Mouse (Mus musculus) heart, embryonic 15.5 days (tissue): Measurements from ENCODE around the gene Rpl23a. TPM values are rescaled to one million over a fixed set of nuclear protein-coding genes. Genes with fewer than 3 reads are reported as not detected.

ENCODE experiments used
- ATAC-seq: fragments of 200-750 bp; cut with Nextera tagmentation; replicated peaks from 2 replicates; pipeline ENCODE4 v1.8.0; 2017; ENCODE audit warnings: low read depth, moderate TSS enrichment; ENCODE audit not compliant: insufficient number of reproducible peaks, insufficient read depth, low FRiP score
- H3K27ac ChIP-seq: fragments of 300-500 bp; sonication (generic); 2 replicates; pipeline ENCODE4 v1.5.1; 2015; ENCODE audit warnings: mild to moderate bottlenecking, inconsistent platforms
- H3K27me3 ChIP-seq: fragments of 300-500 bp; sonication (generic); 2 replicates; pipeline ENCODE4 v1.6.1; 2015; ENCODE audit warnings: inconsistent platforms
- H3K36me3 ChIP-seq: fragments of 300-500 bp; sonication (generic); 2 replicates; pipeline ENCODE4 v1.6.1; 2015; ENCODE audit warnings: mild to moderate bottlenecking, inconsistent platforms
- H3K4me1 ChIP-seq: fragments of 300-500 bp; sonication (generic); replicated peaks from 2 replicates; pipeline ENCODE4 v1.6.1; 2015; ENCODE audit warnings: inconsistent platforms
- H3K4me2 ChIP-seq: fragments of 300-500 bp; sonication (generic); 2 replicates; pipeline ENCODE4 v1.6.1; 2015; ENCODE audit warnings: inconsistent platforms, mild to moderate bottlenecking, moderate library complexity
- H3K4me3 ChIP-seq: fragments of 300-500 bp; sonication (generic); 2 replicates; pipeline ENCODE4 v1.5.1; 2015; ENCODE audit warnings: mild to moderate bottlenecking, inconsistent platforms
- H3K9ac ChIP-seq: fragments of 300-500 bp; sonication (generic); 2 replicates; pipeline ENCODE4 v1.6.1; 2015; ENCODE audit warnings: mild to moderate bottlenecking, inconsistent platforms
- H3K9me3 ChIP-seq: fragments of 300-500 bp; sonication (generic); replicated peaks from 2 replicates; pipeline ENCODE4 v1.6.1; 2016; ENCODE audit warnings: inconsistent platforms
- WGBS: fragments of 180-500 bp; shearing (Covaris S2); methylation state at CpG from one replicate; pipeline ENCODE4 v1.1.7; 2015; ENCODE audit warnings: mixed read lengths; 5-methylcytosine and 5-hydroxymethylcytosine counted together
- polyA plus RNA-seq: library from polyadenylated mRNA; unstranded; fragments of >200 nt; fragmentation: Nextera tagmentation; extraction: Ambion mirVana; gene quantifications from 2 replicates; pipeline ENCODE4 v1.2.1, GENCODE M21; 2015

Rpl23a gene
- polyA plus RNA-seq, 1 experiment from 2014 or later: 816 TPM

DNA sequence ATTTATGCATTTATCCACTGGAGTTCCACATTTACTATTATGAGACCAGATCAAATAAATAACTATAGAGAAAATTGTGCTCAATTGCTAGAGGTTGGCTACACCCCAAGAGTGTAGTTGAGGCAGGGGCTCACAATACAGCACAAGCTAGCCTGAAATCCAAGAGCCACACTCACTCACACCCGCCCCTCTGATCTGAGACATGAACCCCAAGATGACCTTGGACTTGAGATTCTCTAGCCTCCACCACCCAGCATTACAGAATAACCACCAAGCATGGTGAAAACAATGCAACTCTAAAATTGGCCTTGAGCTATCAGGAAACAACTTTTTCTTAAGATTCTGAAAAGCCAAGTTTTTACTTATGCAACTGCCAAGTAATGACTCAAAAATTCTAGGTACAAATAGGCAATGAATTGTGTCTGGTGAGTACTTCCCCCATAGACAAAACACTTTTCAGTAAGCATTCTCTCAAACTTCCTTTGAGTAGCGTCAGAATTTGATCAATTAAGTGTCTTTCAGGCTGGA lies 1.5 kb downstream of the Rpl23a start:
- Histone ChIP-seq H3K27me3 (no peaks in the 10 kb centered on the region), H3K36me3 (peaks cover 29% of the 10 kb centered on the region), H3K9me3 (no peaks in the 10 kb centered on the region), H3K4me3 (peak overlapping the region; percentile 90), H3K27ac (no peak overlapping the region), H3K4me1 (peaks cover 45% of the 10 kb centered on the region), H3K9ac (peak overlapping the region; percentile 96), H3K4me2 (peak overlapping the region; percentile 63)
- WGBS: 42% methylated on average over 2 of the region's 2 CpGs
- ATAC-seq: no peak

DNA sequence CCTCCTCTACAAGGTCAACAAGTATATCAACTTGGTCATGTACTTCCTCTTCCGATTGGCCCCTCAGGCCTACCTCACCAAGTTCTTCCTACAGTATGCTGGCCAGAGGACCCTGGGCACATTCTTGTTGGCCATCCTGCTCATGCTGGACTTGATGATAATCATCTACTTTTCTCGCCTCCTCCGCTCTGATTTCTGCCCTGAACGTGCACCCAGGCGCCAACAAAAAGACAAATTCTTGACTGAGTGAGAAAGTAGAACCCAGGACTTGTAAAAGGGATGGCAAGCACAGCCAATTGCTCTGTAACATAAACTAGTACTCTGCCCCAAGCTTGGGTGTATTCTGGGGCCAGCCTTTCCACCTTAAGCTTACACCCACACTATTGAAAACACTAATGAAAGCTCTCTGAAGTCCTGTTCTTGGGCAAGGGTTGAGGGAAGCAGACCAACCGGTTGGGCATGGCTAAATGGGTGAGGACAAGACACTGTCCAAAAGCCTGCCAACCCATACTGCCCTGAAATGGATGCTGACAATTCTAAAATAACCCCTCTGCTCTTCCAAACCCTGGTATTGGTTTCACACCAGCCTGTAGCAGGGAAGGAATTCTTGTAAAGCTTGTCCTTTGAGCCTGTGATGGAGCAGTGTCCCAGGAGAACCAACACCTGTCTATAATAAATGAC lies 3.2 kb downstream of the Rpl23a start:
- H3K9ac ChIP-seq: no peak overlapping the region
- H3K4me3 ChIP-seq: peak overlapping the region; percentile 75; the same call in 1 of the 2 replicates
- ATAC-seq: no peak
- no peaks in the 10 kb centered on the region for H3K27me3 ChIP-seq
- H3K4me2 ChIP-seq: peak overlapping the region; percentile 96
- no peaks in the 10 kb centered on the region for H3K9me3 ChIP-seq
- H3K27ac ChIP-seq: 0 out of 2 replicates have a peak overlapping the region, but pooled peaks have one; percentile 16
- peaks cover 29% of the 10 kb centered on the region for H3K36me3 ChIP-seq
- peaks cover 49% of the 10 kb centered on the region for H3K4me1 ChIP-seq
- 64% methylated on average over 6 of the region's 6 CpGs for WGBS

DNA sequence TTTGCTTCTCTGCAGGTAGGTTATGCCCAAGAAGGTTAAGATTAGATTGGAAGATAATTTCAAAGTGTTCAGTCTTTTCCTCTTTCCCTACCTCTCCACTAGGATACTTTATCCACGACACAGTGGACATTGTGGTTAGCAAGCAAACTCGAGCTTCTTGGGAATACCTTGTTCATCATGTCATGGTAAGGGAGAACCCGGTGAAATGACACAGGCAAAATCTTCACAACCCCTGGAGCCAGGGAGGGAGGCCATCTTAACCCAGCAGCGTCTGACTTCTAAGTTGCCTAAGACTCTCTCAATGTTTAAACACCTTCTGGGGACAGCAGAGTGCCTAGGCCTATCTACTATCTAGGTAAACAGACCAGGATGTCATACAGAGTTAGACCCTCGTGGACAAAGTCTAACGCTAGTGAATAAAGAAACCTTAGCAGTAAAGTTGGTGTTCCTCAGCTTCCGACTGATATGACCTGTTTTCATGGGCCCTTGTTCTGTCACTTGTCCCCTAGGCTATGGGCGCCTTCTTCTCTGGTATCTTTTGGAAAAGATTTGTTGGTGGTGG lies 3.9 kb downstream of the Rpl23a start:
- no peak for ATAC-seq
- H3K36me3 ChIP-seq: peaks cover 29% of the 10 kb centered on the region
- H3K27me3 ChIP-seq: no peaks in the 10 kb centered on the region
- peak overlapping the region; percentile 96 for H3K4me2 ChIP-seq
- H3K4me3 ChIP-seq: peak overlapping the region; percentile 75
- H3K27ac ChIP-seq: peak overlapping the region; percentile 98
- WGBS: 26% methylated on average over 8 of the region's 8 CpGs
- no peaks in the 10 kb centered on the region for H3K9me3 ChIP-seq
- H3K9ac ChIP-seq: peak overlapping the region; percentile 70
- H3K4me1 ChIP-seq: peaks cover 49% of the 10 kb centered on the region

DNA sequence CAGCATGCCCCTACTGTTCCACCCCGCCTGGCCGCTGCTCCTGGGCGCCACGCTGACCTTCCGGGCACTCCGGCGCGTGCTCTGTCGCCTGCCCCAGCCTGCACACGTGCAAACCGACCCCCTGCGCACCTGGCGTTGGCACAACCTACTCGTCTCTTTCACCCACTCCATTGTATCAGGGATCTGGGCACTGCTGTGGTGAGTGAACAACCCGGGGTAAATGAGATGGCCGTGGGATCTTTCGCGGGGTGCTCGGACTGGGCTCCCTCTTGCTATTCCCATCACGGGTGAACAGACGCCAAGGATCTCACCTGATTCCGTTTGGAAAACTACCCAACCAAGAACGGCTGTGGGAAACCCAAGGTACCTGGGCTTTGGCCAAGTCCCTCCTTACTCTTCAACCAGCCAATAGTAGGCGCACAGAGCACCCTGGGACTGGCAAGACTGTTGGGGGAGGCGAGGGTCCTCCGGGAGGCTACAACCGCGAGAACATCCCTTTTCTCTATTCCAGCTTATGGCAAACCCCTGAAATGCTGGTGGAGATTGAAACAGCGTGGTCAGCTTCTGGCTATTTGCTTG lies 4.4 kb downstream of the Rpl23a start:
- peaks cover 29% of the 10 kb centered on the region for H3K36me3 ChIP-seq
- no peaks in the 10 kb centered on the region for H3K9me3 ChIP-seq
- peak overlapping the region; percentile 75 for H3K4me3 ChIP-seq
- ATAC-seq: peak; percentile 3; the same call in 1 of the 2 replicates
- peaks cover 46% of the 10 kb centered on the region for H3K4me1 ChIP-seq
- peak overlapping the region; percentile 96 for H3K4me2 ChIP-seq
- WGBS: 1% methylated on average over 29 of the region's 29 CpGs
- H3K27me3 ChIP-seq: no peaks in the 10 kb centered on the region
- peak overlapping the region; percentile 70 for H3K9ac ChIP-seq
- H3K27ac ChIP-seq: peak overlapping the region; percentile 98

DNA sequence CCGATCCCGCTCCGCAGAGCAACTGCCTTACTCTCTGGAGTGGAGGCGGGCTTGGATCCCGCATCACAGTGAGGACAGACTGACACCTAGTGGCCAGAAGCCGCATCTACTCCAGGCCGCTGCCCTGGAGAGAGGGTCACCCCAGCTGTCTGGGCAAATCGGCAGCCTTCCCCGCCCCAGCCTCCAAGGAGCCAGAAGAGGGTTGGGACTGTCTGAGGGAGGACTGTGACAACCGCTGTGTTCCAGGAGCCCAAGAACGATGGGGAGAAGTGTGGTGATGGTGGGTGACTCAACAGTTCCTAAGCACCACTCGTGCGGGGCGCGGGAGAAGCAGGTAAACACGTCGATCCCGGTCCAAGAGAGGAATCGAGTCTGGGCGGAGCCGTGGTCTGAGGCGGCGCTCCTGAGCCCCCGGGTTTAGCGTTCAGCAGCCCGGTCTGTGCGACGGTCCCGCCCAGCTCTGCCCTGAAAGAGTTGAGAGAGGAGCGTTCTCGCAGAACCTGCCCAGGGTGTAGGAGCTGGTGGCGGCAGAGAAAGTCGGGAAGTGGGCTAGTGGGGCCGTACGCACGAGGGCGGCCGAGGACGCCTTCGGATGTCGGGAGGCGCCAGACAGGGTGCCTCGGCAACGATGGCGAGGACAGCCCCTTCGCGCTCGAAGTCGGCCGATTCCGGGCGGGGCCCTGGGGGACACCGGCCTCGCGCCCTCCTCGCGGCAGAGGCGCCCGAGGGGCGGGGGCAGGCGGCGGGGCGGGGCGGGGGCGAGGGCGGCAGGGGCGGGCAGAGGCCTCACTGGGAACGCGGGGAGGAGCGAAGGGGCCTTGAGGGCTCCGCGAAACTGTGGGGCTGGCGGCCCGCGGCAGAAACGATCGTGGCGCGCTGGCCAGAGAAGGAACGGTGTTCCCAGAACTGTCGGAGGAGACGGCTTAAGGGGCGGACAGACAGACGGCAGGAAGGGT lies 5.2 kb downstream of the Rpl23a start:
- WGBS: under 1% methylated on average over 81 of the region's 84 CpGs
- H3K36me3 ChIP-seq: peaks cover 29% of the 10 kb centered on the region

DNA sequence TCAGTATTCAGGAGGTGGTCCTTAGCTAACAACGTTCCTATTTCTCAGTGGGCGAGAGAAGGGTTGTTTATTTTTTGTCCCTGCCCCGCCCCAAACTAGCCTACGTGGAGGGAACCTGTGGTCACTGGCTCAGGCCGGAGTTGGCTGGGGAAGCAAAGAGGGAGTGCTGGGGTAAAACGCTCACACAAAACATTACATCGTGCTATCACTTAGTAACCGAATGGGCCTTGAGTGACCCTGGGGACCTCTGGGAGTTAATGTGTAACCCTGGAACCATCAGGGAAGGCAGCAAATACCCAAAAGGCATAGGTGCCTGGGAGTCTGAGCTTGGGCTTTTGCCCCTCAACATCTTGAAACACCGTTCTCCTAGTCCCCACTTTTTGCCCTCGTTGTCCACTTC lies 5.9 kb downstream of the Rpl23a start:
- Histone ChIP-seq H3K36me3 (peaks cover 29% of the 10 kb centered on the region), H3K4me1 (peaks cover 50% of the 10 kb centered on the region)

More for the DNA sequence above, 5.2 kb downstream of the Rpl23a start:
- Histone ChIP-seq H3K27me3 (no peaks in the 10 kb centered on the region), H3K4me2 (peak overlapping the region; percentile 96), H3K27ac (peak overlapping the region; percentile 98), H3K4me1 (peaks cover 44% of the 10 kb centered on the region), H3K4me3 (peak overlapping the region; percentile 75), H3K9me3 (no peaks in the 10 kb centered on the region), H3K9ac (peak overlapping the region; percentile 70)
- peak; percentile 78 for ATAC-seq

DNA sequence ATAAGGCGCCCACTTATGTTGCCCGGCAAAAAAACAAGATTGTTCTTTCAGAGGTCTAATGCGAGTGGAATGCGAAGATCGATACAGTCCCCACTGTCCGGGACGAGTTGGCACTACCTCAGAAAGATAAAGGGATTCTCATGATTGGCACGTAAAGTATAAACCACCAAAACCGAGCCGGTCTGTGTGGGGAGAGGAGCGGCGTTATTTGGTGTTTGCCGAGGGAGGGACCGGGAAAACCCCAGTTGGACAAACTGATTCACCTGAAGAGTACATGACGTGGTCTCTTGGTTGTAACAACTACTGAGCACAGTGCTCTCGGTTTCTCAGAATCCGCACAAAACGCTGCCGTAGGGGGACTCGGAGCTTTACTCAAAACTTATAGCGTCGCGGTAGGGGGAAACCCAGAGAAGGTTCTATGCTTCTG lies 6.5 kb downstream of the Rpl23a start:
- Histone ChIP-seq H3K4me1 (peaks cover 45% of the 10 kb centered on the region), H3K9ac (peak overlapping the region; percentile 63), H3K27ac (peak overlapping the region; percentile 98), H3K9me3 (no peaks in the 10 kb centered on the region), H3K36me3 (peaks cover 25% of the 10 kb centered on the region), H3K27me3 (no peaks in the 10 kb centered on the region), H3K4me2 (peak overlapping the region; percentile 96), H3K4me3 (peak overlapping the region; percentile 75)
- WGBS: under 1% methylated on average over 23 of the region's 23 CpGs
- ATAC-seq: no peak

More for the DNA sequence above, 5.9 kb downstream of the Rpl23a start:
- Histone ChIP-seq H3K9ac (peak overlapping the region; percentile 63), H3K27me3 (no peaks in the 10 kb centered on the region), H3K27ac (peak overlapping the region; percentile 98), H3K9me3 (no peaks in the 10 kb centered on the region), H3K4me2 (peak overlapping the region; percentile 96), H3K4me3 (peak overlapping the region; percentile 75)
- ATAC-seq: no peak
- WGBS: 0% methylated on average over 10 of the region's 10 CpGs

DNA sequence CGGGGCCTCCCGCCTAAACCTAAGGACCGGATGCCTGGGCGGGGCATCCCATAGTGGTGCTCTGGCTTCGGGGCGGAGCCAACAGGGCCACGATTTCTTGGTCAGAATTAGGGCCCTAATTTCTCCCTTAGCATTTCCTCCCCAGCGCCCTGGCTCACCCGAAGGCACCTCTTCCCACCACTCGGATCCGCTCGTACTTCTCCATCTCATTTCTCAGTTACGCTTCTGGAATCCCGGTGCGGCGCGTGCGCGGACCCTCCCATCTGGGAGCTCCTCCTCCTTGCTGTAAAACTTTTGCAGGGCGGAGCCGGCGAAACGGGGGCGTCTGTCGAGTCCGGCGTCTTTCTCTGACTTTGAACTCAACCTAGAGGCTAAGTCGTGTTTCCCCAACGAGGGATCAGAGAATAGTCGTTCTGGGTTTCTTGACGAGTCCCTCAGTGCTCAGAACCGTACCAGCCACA lies 7.0 kb downstream of the Rpl23a start, which contains the start of the genes Nek8 and Tlcd1:
Gene Nek8 (minus strand): TSS at position 274 of the 461 bp plus-strand sequence.
Gene Tlcd1 (plus strand): TSS at position 310 of the 461 bp plus-strand sequence.
- peak within 1 kb of the TSS; percentile 75 for H3K4me3 ChIP-seq
- peak; percentile 75 for ATAC-seq
- peak within 1 kb of the TSS; percentile 96 for H3K4me2 ChIP-seq
- peaks cover 20% of the 10 kb centered on the region for H3K36me3 ChIP-seq
- H3K9me3 ChIP-seq: no peaks in the 10 kb centered on the region
- peak within 1 kb of the TSS; percentile 98 for H3K27ac ChIP-seq
- H3K4me1 ChIP-seq: peaks cover 40% of the 10 kb centered on the region
- no peaks in the 10 kb centered on the region for H3K27me3 ChIP-seq
- peak within 1 kb of the TSS; percentile 63 for H3K9ac ChIP-seq
- 0% methylated on average over 32 of the region's 32 CpGs for WGBS

DNA sequence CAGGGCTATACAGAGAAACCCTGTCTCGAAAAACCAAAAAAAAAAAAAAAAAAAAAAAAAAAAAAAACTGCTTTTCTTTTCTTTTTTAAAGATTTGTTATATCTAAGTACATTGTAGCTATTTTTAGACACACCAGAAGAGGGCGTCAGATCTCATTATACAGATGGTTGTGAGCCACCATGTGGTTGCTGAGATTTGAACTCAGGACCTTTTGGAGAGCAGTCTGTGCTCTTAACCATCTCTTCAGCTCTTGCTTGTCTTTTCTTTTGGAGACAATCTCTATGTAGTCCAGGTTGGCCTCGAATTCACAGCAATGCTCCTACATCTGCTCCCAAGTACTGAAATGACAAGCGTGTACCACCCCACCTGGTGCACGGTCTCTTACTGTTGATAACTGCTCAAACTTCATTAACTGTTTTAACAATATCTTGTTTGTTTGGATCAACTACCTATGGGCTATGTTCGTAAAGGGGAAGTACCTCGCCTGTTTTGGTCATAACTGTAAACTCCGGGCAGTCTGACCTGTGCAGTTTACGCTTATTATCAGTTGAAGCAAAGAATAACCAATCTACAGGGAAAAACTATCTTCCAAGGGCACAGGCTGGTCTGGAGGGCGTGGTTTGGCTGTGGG lies 7.5 kb downstream of the Rpl23a start:
- Histone ChIP-seq H3K27ac (peak overlapping the region; percentile 98), H3K27me3 (no peaks in the 10 kb centered on the region), H3K4me1 (peaks cover 40% of the 10 kb centered on the region), H3K4me3 (peak overlapping the region; percentile 75), H3K4me2 (peak overlapping the region; percentile 96), H3K9ac (peak overlapping the region; percentile 63), H3K36me3 (peaks cover 15% of the 10 kb centered on the region), H3K9me3 (no peaks in the 10 kb centered on the region)
- no peak for ATAC-seq
- under 1% methylated on average over 9 of the region's 10 CpGs for WGBS

DNA sequence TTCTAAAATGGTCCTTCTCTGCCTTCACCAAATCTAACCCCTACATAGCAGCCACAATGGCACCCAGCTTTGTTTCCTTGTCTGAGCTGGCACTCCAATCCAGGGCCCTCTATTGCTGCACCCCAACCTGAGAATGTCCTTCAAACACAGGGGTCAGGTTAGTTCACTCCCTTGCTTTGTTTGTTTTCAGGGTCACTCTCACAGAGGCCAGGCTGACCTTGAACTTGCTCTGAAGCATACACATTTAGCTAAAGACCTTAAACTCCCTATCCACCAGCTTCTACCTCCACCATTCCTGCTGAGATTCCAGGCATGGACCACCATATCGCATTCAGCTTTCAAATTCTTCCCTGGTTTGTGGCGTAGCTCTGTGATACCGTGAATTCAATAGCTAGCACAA lies 8.9 kb downstream of the Rpl23a start:
- Histone ChIP-seq H3K27me3 (no peaks in the 10 kb centered on the region), H3K9me3 (no peaks in the 10 kb centered on the region), H3K36me3 (peaks cover 1% of the 10 kb centered on the region; the same call in 1 of the 2 replicates), H3K4me3 (no peak overlapping the region), H3K4me1 (peaks cover 27% of the 10 kb centered on the region), H3K9ac (no peak overlapping the region), H3K27ac (no peak overlapping the region), H3K4me2 (no peak overlapping the region)
- no peak for ATAC-seq
- WGBS: 86% methylated on average over 3 of the region's 3 CpGs
